Mouse (Mus musculus): Measurements from ENCODE around the gene Zdhhc19.

DNA sequence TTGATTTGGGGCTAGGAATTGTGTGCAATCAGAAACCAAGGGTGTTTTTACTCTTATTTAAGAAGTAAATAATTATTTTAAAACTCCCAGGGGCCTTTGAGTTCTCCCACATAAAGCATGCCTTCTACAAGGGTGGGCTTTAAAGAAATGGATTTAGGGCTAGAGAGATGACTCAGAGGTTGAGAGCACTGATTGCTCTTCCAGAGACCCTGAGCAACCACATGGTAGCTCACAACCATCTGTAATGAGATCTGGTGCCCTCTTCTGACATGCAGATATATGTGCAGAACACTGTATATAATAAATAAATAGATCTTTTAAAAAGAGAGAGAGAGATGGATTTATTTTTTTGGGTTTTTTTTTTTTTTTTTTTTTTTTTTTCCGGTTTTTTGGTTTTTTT lies 31.2 kb upstream of the Zdhhc19 start:
- no peak for TF ChIP-seq CTCF (IDR thresholded peaks at IDR 0.05)
- TF ChIP-seq EP300 (IDR thresholded peaks at IDR 0.05), result no peak
